Mouse (Mus musculus) stomach, postnatal 0 days (tissue): Measurements from ENCODE around the gene Nynrin. TPM values are rescaled to one million over a fixed set of nuclear protein-coding genes. Genes with fewer than 3 reads are reported as not detected.

Experiments used
- ATAC-seq: fragments of 200-750 bp; cut with Nextera tagmentation; 2 replicates; pipeline ENCODE4 v1.8.0; 2017; ENCODE audit not compliant: low FRiP score, low TSS enrichment
- DNase-seq: peaks from one replicate; pipeline ENCODE4 v3.0.0-alpha.2; 2016; ENCODE audit warnings: low spot score
- H3K27ac ChIP-seq: fragments of 300-500 bp; sonication (generic); replicated peaks from 2 replicates; pipeline ENCODE4 v1.5.1; 2014; ENCODE audit warnings: mild to moderate bottlenecking, control low read depth
- H3K27me3 ChIP-seq: fragments of 300-500 bp; sonication (generic); 2 replicates; pipeline ENCODE4 v1.6.1; 2014; ENCODE audit warnings: low read length; ENCODE audit not compliant: control insufficient read depth, insufficient read depth
- H3K36me3 ChIP-seq: fragments of 300-500 bp; sonication (generic); 2 replicates; pipeline ENCODE4 v1.6.1; 2014; ENCODE audit warnings: low read length, mixed read lengths; ENCODE audit not compliant: control insufficient read depth, insufficient read depth
- H3K4me1 ChIP-seq: fragments of 300-500 bp; sonication (generic); replicated peaks from 2 replicates; pipeline ENCODE4 v1.6.1; 2014; ENCODE audit warnings: antibody characterized with exemption; ENCODE audit not compliant: control insufficient read depth, insufficient read depth
- H3K4me2 ChIP-seq: fragments of 300-500 bp; sonication (generic); replicated peaks from 2 replicates; pipeline ENCODE4 v1.6.1; 2014; ENCODE audit warnings: low read depth, mild to moderate bottlenecking, control low read depth, moderate library complexity
- H3K4me3 ChIP-seq: fragments of 300-500 bp; sonication (generic); 2 replicates; pipeline ENCODE4 v1.5.1; 2014; ENCODE audit warnings: low read depth, low read length, control low read depth
- H3K9ac ChIP-seq: fragments of 300-500 bp; sonication (generic); 2 replicates; pipeline ENCODE4 v1.6.1; 2014; ENCODE audit warnings: mild to moderate bottlenecking, low read length, control low read depth, mixed read lengths
- H3K9me3 ChIP-seq: fragments of 300-500 bp; sonication (generic); 2 replicates; pipeline ENCODE4 v1.6.1; 2016; ENCODE audit warnings: low read length; ENCODE audit not compliant: control insufficient read depth
- CTCF ChIP-seq: IDR thresholded peaks from 2 replicates; pipeline ENCODE4 v1.5.1; 2016; ENCODE audit warnings: antibody characterized with exemption, low read depth, mild to moderate bottlenecking, moderate library complexity
- EP300 ChIP-seq: optimal IDR thresholded peaks from 2 replicates; pipeline ENCODE3; 2016; ENCODE audit warnings: antibody characterized with exemption
- WGBS: fragments of 180-500 bp; shearing (Covaris S2); extraction: QIAGEN DNeasy Blood & Tissue Kit; methylation state at CpG from one replicate; pipeline ENCODE4 v1.1.7; 2014; 5-methylcytosine and 5-hydroxymethylcytosine counted together
- polyA plus RNA-seq: library from polyadenylated mRNA; unstranded; fragments of >200 nt; fragmentation: Nextera tagmentation; extraction: Ambion mirVana; gene quantifications from 2 replicates; pipeline ENCODE4 v1.2.1, GENCODE M21; 2015

The Nynrin gene
- polyA plus RNA-seq, 1 experiment from 2014 or later: 2.8 TPM

DNA sequence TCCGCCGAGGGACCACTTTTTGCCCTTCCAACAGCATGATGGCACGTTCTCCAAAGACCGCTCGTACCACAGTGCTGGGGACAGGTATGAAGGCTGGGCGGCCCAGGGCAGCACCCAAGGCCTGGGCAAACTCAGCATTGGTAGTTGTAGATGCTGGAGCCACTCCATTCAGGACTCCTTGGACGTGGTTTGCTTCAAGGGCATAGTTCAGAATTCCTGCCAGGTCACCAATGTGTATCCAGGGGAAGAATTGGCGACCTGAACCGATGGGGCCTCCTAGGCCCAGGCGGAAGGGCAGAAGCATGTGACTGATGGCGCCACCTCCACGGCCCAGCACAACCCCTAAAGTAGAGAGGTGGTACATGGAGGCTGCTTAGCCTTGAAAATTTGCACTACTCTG, 43.9 kb downstream of the Nynrin start:
- Histone ChIP-seq H3K4me2 (no peak overlapping the region), H3K4me1 (no peaks in the 10 kb centered on the region), H3K27ac (no peak overlapping the region), H3K27me3 (no peaks in the 10 kb centered on the region), H3K9ac (no peak overlapping the region), H3K4me3 (no peak overlapping the region), H3K36me3 (peaks cover 28% of the 10 kb centered on the region), H3K9me3 (no peaks in the 10 kb centered on the region)
- 82% methylated on average over 12 of the region's 12 CpGs for WGBS
- DNase-seq: no peak
- TF ChIP-seq CTCF (no peak), EP300 (no peak)
- no peak for ATAC-seq

GRCm38 (mm10) chr14:55898947-55899346, 45.1 kb downstream of the Nynrin start:
- DNase-seq (no peak), ATAC-seq (no peak)
- H3K4me2 ChIP-seq: peak overlapping the region; percentile 90; the same call in 1 of the 2 replicates
- H3K9me3 ChIP-seq: no peaks in the 10 kb centered on the region
- 84% methylated on average over 7 of the region's 7 CpGs for WGBS
- no peak overlapping the region for H3K4me3 ChIP-seq
- H3K27ac ChIP-seq: peak overlapping the region; percentile 89
- H3K27me3 ChIP-seq: no peaks in the 10 kb centered on the region
- no peaks in the 10 kb centered on the region for H3K4me1 ChIP-seq
- TF ChIP-seq EP300: no peak
- no peak for TF ChIP-seq CTCF
- peaks cover 23% of the 10 kb centered on the region for H3K36me3 ChIP-seq
- peak overlapping the region; percentile 85; the same call in 1 of the 2 replicates for H3K9ac ChIP-seq

- H3K9me3 ChIP-seq: no peaks in the 10 kb centered on the region
- peak; percentile 95 for ATAC-seq
- peaks cover 16% of the 10 kb centered on the region; the same call in 1 of the 2 replicates for H3K36me3 ChIP-seq
- TF ChIP-seq CTCF (no peak), EP300 (peak; percentile 37)
- WGBS: under 1% methylated on average over 39 of the region's 39 CpGs
- H3K27me3 ChIP-seq: no peaks in the 10 kb centered on the region
- peak within 1 kb of the TSS; percentile 89 for H3K27ac ChIP-seq
- H3K4me2 ChIP-seq: peak within 1 kb of the TSS; percentile 90
- peak; percentile 94 for DNase-seq
- H3K4me1 ChIP-seq: no peaks in the 10 kb centered on the region
- H3K9ac ChIP-seq: peak within 1 kb of the TSS; percentile 85
- peak within 1 kb of the TSS; percentile 51 for H3K4me3 ChIP-seq
These were observed 46.0 kb downstream of the Nynrin start, which contains the start of gene Sdr39u1 for GRCm38 (mm10) chr14:55899701-55900413. Gene Sdr39u1, minus strand, starts transcription at chr14:55900293.

DNA sequence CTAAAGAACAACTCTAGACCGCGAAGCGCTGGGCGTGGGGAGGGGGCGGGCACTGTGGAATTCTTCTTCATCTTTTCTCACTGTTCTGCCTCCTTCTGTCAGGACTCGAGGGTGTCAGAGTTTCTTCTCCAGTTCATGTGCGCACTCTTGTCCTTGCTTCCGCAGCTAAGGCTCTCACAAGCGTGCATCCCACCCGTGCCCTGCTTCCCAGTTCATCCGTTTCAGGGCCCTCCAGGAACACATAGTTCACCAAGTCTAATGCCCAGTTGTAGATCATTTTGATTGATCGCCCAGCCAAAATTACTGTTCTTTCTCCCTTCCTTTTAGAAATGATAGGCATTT, 46.6 kb downstream of the Nynrin start:
- no peaks in the 10 kb centered on the region for H3K4me1 ChIP-seq
- H3K27ac ChIP-seq: peak overlapping the region; percentile 73
- H3K9me3 ChIP-seq: no peaks in the 10 kb centered on the region
- TF ChIP-seq CTCF: no peak
- TF ChIP-seq EP300: no peak
- peak overlapping the region; percentile 85 for H3K9ac ChIP-seq
- ATAC-seq (no peak), DNase-seq (no peak)
- no peaks in the 10 kb centered on the region for H3K27me3 ChIP-seq
- peak overlapping the region; percentile 90 for H3K4me2 ChIP-seq
- H3K36me3 ChIP-seq: peaks cover 13% of the 10 kb centered on the region; the same call in 1 of the 2 replicates
- peak overlapping the region; percentile 51 for H3K4me3 ChIP-seq
- WGBS: 7% methylated on average over 12 of the region's 12 CpGs

DNA sequence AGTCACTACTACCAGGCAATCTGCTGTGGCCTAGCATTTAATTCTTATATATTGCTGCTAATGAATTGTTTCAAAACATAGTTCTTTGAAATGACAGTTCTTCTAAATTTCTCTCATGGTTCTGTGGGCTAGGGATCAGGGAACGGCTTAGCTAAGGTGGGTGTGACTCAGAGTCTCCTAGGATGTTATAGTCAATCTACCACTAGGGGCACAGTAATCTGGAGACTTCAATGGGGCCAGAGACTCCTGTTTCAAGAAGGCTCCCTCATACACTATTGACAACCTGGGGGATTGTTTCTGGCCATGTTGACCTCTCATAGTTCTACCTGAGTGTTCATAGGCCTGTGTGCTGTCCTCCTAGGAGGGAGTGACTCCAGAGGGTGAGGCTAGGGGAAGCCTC, 51.7 kb downstream of the Nynrin start:
- DNase-seq (no peak), ATAC-seq (peak; percentile 51; the same call in 1 of the 2 replicates)
- Histone ChIP-seq H3K36me3 (no peaks in the 10 kb centered on the region), H3K9ac (no peak overlapping the region), H3K27ac (no peak overlapping the region), H3K4me2 (no peak overlapping the region), H3K27me3 (no peaks in the 10 kb centered on the region), H3K9me3 (no peaks in the 10 kb centered on the region), H3K4me3 (no peak overlapping the region), H3K4me1 (no peaks in the 10 kb centered on the region)
- TF ChIP-seq CTCF: peak; percentile 65
- no peak for TF ChIP-seq EP300
- WGBS: 14% methylated on average over 1 of the region's 1 CpGs

DNA sequence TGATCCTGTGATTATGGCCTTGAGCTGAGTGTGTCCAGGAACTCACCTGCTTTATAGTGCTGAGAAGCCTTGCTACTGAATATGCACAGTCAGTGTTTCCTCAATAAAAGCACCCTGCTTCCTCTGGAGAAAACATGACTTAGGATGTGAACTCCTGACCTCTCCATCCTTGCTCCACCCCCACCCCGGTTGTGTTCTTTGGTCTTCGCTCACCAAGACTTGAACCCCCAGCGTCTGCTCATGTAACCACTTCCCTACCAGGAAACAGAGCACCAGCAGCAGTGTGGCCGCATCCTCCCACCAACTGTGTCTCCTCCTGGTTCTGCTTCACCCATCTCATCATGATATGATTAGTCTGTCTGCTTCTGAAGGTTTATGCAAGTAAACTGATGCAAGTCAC, 59.6 kb downstream of the Nynrin start:
- no peak overlapping the region for H3K9ac ChIP-seq
- ATAC-seq: no peak
- H3K27ac ChIP-seq: no peak overlapping the region
- no peaks in the 10 kb centered on the region for H3K36me3 ChIP-seq
- H3K9me3 ChIP-seq: no peaks in the 10 kb centered on the region
- no peak for DNase-seq
- no peak overlapping the region for H3K4me3 ChIP-seq
- no peak for TF ChIP-seq CTCF
- no peak for TF ChIP-seq EP300
- H3K27me3 ChIP-seq: no peaks in the 10 kb centered on the region
- no peaks in the 10 kb centered on the region for H3K4me1 ChIP-seq
- no peak overlapping the region for H3K4me2 ChIP-seq
- 51% methylated on average over 4 of the region's 4 CpGs for WGBS
